Mouse (Mus musculus) C3H10T1/2 (cell line): ENCODE measurements around the gene 1700125H20Rik. TPM values are rescaled to one million over a fixed set of nuclear protein-coding genes. Genes with fewer than 3 reads are reported as not detected.

Experiments used
- polyA plus RNA-seq, 2 experiments: library from polyadenylated mRNA; unstranded; fragments of >200 nt; fragmentation: generic; extraction: Trizol; gene quantifications; one replicate each; pipeline ENCODE4 v1.2.1; 2012; ENCODE audit warnings: missing spikeins in 2 of 2

The 1700125H20Rik gene
- polyA plus RNA-seq = under 1 TPM; 0.12 to 0.24 TPM

GRCm38 (mm10) chr11:85170058-85170740 is at the start of gene 1700125H20Rik:
TSS of gene 1700125H20Rik (plus strand) at chr11:85170404.

GRCm38 (mm10) chr11:85139581-85140540 is 30.3 kb upstream of the 1700125H20Rik start, which contains the start of gene Usp32:
TSS of gene Usp32 (minus strand) at chr11:85140161.

Other genes with a start within 250 kb of the 1700125H20Rik start
- not detected for gene Car4, start 212.6 kb upstream of the 1700125H20Rik start, polyA plus RNA-seq
- gene Usp32, start 30.2 kb upstream of the 1700125H20Rik start, polyA plus RNA-seq = 1 to 10 TPM in 1 of 2 experiments, under 1 TPM in 1; 0.33 to 3.7 TPM
- gene Appbp2, start 64.7 kb downstream of the 1700125H20Rik start, polyA plus RNA-seq = 1 to 10 TPM; 1.7 to 9.6 TPM
- 10 to 100 TPM in 1 of 2 experiments, 1 to 10 TPM in 1; 4.7 to 10.7 TPM for gene Ppm1d, start 140.8 kb downstream of the 1700125H20Rik start, polyA plus RNA-seq
- 10 to 100 TPM; 19.7 to 42.3 TPM for gene Bcas3, start 182.8 kb downstream of the 1700125H20Rik start, polyA plus RNA-seq